Mouse (Mus musculus) adrenal gland, adult 2 months (tissue): Measurements from ENCODE around the gene Crybg2. TPM values are rescaled to one million over a fixed set of nuclear protein-coding genes. Genes with fewer than 3 reads are reported as not detected.
A peak's percentile ranks its signal among the peaks of the same experiment; 100 is the strongest.

Experiments
- DNase-seq: peaks from one replicate; pipeline ENCODE4 v3.0.0; 2021
- long read RNA-seq: library from polyadenylated mRNA; stranded (forward); transcript quantifications from one replicate; pipeline ENCODE4 v2.0.0, GENCODE M21; 2021
- polyA plus RNA-seq: library from polyadenylated mRNA; depleted of rRNA; stranded (reverse); fragments of >200 nt; gene quantifications from 2 replicates; pipeline ENCODE4 v1.2.3, GENCODE M21; 2012; rRNA removed
- total RNA-seq, 2 experiments: library from RNA; stranded (reverse); gene quantifications; 2 replicates each; pipeline ENCODE4 v1.2.3; 2021

Gene Crybg2
- total RNA-seq (under 1 TPM; 0.14 to 0.46 TPM), polyA plus RNA-seq (0.12 and 0.21 TPM in 2 replicates)
- long read RNA-seq, result 0 reads

DNA sequence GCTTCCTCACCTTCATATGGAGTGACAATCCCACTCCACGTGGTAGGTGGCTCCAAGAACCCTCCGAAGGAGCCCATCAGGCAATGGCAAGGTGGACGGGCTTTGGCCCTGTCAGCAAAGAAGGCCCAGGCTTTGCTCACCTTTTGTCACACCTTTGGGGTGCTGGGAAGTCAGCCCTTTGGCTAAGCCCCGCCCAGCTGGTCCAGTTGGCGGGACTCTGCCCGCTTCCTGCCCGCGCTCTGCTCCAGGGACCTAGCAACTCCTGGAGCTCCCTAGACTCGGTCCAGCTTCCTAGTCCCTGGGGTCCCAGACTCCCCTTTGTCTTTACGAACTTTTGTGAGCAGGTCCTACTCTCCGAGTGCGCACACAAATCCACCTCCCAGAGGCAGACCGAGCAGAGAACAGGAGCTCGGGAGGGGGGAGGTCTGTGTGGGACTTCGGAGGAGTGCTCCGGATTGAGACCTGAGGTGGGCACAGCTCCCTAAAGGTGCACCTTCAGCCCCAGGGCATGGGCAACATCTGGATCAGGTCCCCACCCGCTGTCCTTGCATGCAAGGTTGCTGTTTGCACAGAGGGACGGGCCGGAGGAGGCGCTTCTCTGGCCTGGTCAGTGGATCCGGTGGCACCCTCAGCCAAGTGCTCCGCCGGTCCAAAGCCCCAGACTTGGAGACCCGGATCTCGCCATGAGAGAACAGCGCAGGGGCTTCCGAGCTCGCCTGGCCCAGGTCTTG, at the start of gene Crybg2:
Crybg2 (plus strand) TSS at position 681 of the 731 bp plus-strand sequence.
- DNase-seq, result no peak

DNA sequence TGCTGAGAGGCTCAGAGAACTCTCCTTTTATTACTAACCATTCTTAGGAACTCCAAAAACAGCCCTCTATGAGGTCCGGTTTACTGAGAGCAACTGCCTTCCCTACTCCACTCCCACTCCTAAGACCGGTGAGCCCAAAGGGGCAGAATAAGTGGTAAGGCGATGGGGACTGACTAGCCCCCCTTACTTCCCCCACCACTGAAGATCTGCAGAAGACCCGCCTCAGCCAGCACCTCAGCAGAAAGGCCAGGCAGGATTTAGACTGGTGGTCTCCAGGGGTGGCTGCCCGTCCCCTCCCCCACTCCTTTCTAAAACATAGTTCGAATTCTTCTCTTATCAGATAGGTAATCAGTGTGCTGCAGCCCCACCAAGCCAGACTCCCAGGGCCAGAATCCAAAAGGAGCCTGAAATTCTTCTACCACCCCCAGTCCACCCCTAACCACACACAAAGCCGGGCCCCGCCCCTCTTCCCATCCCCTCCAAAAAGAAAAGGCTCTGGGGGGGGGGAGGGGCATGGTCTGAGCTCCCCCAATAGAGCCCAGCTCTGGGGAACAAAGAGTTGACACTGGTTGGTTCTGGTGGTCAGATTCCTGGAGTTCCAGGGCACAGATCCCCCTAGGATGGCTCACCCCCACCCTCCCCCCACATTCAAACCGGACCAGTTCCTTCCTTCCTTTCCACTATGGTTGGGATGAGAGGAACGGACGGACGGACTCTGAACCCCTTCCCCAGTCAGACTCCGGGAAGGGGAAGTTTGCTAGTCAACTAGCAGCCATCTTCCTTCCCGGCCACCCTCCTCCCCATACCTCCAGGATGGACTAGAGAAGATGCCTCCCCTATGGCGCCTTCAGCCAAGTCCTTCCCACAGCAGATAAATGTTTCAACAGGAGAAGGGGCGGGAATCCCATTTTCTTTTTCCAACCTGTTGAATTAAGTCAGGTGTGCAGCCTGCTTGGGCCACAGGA, 48.9 kb upstream of the Crybg2 start:
- no peak for DNase-seq

DNA sequence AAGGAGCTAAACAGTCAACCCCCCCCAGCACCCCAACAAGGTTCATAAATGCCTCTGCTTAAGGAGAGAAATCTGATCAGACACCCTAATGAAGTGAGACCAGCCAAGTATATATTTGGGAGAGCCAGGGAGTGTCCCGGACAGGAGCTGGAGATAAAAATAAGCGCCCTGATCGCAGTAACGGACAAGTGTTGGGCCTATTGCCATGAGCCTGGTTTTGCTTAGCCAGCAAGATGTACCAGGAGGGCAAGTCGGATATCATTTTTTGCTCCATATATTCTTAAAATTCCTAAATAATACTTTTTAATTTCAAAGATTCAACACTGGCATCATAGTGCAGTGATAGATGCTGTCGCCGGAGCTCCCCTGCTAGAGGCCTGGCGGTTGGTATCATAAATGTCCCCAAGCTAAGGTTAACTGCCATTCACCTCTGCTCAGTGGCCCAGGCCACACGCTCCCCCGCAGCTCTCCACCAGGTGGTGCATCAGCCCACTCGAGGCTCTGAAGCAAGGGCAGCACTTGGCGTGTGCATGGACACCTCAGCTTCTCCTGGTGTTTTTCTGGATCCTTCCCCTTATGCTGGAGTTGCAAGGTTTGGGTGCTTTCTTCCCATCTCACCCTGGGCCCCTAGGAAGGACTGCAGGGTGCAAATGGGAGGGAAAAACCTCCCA, 47.6 kb upstream of the Crybg2 start:
- no peak for DNase-seq

DNA sequence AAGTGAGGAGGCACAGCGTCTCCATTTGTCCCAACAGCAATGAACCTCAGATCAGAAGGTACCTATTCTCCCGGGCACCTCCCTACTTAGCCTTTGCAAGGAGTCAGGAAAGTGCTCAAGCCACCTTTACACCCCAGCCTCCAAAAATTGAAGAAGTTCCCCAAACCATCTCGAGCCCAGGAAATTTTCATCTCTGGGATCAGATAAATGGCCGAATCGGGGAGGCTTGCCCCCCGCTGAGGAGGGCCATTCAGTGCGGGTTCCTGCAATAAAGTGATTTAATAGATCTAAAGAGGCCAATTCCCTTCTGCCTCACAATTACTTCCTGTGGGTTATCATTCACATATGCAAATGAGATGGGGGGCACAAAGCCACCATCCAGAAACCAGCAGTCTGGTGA, 44.4 kb upstream of the Crybg2 start:
- no peak for DNase-seq

DNA sequence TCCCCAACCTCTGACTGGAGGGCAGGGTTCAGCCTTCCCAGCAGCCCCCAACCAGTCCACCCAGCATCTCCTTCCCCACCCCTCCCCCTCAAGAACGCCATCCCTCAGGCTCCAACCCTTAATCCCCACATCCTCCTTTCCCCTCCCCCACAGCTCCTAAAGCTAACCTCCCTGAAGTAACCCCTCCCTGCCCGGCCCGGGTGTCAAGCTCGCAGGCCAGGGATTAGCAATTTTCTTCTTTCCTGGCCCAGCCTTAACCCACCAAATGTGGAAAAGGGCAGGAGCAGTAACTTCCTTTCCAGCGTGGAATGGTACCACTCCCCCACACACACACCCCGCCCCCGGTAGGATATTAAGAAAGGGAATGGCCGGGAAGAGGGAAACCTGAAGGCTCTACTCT, 43.8 kb upstream of the Crybg2 start:
- DNase-seq, result no peak

DNA sequence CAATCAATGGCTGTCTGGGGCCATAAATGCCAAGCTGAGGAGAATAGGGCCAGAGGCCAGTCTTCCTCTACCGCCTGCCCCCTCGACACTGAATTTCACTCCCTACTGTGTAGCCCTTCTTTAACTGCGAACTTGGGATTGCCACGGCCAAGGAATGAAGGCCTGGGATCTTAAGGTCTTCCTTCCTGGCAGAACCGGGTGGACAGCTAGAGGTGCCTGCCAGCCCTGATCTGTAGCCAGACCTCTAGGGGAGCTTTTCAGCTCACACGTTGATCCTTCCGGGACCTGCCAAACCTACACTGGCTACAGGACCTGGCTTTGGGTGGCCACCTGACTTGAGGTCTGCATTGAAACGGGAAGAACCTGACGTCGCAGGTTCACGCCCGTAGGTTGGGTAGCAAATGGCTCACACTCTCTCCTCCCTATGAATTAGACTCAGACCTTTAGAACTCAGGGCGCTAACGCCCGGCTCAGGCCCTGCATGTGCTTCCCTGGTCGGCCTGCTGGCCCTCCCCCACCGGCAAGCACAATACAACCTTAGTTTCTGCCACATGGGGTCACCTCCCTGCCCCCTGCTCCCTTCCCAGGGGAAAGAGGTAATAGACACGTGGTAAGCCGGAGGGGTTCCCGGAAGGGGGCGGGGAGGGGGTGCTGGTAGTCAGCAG, 43.3 kb upstream of the Crybg2 start:
- no peak for DNase-seq

DNA sequence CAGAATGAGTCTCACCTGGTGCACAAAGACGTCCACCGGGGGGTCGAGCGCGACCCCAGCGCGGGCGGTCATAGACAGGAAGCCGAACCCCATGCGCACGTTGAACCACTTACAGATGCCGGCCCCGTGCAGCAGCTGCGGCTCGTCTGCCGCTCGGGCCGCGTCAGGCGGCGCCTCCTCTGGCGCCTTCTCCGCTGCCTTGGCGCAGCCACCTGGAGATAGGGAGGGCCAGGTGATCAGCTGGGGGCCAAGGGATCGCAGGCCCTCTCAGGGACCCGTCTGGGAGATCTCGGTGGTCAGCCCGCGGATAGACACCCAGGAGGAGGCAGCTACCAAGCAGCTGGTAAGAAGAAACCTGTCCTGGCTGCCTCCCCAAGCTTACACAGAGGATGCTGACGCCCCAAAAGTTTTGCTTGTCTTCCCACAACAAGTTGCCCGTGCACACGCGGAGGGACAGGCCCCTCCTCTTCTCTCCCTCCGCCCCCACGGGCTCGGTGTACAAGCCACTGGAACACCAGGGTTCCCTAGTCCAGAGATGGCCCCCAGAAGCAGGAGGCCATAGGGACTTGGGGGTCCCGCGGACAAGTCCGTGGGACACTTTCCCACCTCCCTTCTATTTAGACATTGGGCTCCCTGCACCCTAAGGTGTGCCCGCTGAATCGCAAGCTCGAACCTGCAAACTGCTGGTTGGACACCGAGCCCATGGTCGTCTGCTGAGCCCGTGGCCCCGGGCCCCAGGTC, 42.4 kb upstream of the Crybg2 start:
- DNase-seq, result no peak

DNA sequence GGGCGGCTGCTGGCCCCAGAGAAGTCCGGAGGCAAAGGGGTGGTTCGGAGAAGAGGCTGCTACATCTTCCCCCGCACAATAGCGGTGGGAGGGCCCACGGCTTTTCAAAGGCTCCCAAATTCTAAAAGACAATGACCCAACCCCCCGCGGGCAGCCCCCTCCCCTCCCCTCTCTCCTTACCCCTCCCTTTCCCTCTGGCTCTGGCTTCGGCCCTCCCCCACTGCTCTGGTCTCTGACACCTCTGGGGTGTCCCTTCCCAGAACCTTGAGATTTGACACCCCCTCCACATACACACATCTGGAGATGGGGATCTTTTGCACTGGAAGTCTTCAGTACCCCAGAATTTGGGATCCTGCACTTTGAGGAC, 41.9 kb upstream of the Crybg2 start, which contains the start of gene Lin28a:
Lin28a (minus strand) TSS at position 63 of the 367 bp plus-strand sequence.
- no peak for DNase-seq

DNA sequence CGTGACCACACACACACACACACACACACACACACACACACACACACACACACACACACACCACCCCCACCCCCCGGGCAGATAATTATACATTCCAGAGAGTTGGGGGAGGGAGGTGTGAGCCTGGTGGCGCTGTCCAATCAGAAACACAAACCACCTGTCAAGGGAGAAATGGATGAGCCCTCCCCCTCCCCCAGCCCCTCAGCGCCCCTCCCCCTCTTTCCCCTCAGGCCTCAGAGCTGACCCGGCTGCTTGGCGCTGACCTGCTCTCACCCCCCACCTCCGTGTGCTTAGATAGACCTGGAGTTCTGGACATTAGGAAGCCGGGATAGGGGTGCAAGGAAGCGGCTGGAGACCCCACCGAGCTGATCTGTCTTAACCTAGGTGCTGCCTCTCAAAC, 41.4 kb upstream of the Crybg2 start:
- DNase-seq, result no peak

DNA sequence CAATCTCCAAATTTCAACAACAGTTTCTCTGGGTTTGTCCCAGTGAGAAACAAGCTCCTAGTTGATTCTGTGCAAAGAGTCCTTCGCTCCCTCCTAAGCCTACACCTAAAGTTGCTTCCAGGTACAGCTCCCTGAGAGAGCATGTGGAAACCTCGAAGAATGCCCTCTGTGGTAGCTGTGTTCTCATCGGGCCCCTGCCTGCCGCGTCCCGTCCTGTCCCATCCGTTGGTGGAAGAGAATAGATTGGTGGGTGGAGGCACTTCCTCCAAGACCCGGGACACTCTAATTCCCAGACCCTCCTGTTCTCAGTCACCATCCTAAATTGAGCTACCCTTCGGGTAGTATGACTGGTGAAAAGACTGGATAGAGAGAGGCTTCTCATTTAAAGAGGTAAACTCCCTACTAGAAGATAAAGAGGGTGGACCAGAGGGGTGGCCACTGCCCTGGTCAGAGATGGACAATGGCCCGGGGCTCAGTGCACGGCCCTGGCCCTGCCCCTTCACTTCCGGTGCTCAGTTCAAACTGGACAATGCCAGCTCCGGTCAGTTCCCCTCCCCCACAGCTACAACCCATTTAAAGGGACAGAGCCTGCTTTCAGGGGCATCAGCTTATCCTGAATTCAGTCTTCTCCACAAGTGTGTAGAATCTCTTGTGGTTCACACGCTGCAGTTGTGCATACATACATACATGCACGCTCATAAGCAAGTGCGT, 40.8 kb upstream of the Crybg2 start:
- no peak for DNase-seq

DNA sequence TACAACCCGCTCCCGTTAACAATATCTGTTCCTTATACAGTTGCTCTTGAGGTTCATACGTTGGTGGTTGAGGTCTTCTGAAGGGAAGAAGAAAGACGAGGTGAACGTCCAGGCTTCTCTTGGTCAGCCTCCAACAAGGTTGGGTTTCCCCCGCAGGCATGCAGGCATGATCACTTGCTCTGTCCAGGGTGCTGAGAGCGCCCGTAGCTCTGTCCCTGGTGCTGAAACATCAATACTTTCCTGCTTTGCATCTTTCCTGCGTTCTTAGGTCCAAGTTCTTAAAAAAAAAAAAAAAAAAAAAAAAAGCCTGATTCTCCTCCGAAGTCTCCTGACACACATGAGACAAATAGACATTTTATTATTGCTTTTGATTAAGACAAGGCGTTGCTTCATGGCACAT, 40.0 kb upstream of the Crybg2 start:
- DNase-seq, result peak; percentile 74

DNA sequence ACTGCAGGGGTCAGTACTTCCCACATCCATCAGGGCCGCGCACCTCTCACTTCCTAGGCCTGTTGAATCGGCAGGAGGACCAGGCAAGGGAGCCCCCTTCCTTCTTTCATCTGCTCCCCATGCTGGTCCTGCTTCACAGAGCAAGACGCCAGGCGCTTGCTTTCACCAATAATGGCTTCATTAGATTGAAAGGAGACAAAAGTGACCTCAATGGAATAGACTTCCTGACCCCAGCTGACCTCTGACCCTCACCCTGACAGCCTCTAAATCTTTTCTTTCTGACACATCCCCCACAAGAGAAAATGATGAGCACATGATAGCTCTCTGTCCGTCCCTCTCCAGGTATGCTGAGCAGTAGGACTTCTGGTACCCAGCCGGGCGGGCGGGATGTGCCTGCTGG, 34.8 kb upstream of the Crybg2 start:
- no peak for DNase-seq

DNA sequence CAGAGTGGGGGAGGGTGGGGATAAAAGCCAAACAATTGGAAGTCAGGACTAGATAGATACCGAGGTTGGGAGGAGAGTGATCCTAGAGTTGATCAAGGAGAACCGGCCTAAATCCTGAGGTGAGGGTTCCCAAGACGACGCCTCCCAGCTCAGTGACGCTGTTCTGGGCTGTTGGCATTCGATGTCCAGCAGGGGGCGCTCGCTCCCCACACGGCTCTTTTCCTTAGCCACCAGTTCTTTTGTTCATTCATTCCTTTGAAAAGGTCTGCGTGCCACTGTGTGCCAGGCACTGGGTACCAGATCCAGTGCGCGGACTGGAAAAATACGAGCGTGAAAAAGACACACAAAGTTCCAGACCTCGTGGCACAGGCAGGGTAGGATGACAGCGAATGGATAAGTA, 24.7 kb upstream of the Crybg2 start:
- DNase-seq, result peak; percentile 68

DNA sequence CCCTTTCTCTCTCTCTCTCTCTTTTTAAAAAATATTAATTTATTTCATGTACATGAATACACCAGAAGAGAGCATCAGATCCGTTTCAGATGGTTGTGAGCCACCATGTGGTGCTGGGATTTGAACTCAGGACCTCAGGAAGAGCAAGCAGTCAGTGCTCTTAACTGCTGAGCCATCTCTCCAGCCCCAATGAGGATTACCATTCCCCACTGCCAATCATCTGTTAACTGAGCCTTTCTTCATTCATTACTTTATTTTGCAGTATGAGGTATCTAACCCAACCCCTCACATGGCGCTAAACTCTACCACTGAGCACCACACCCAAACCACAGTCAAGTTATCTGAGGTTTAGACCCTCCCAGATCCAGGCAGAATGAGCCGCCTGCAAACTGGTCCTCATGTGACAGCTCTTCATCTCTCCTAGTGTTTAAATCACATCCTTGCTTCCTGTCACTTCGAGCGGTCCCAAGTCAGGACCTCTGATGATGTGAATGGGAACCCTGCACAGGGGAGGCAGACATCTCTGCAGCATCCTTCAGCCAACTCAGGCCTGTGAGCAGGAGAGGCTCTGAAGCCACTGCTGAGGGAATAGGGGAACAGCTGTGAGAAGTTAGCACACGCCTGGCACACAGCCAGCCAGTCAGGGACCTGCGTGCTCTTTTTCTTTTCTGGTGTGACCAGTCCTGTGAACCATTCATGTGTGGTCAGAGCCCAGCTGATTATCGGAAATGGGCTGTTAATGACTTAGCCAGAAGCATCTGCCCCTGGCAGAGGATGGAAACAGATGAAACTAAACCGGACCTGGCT, 19.1 kb upstream of the Crybg2 start:
- DNase-seq, result no peak

DNA sequence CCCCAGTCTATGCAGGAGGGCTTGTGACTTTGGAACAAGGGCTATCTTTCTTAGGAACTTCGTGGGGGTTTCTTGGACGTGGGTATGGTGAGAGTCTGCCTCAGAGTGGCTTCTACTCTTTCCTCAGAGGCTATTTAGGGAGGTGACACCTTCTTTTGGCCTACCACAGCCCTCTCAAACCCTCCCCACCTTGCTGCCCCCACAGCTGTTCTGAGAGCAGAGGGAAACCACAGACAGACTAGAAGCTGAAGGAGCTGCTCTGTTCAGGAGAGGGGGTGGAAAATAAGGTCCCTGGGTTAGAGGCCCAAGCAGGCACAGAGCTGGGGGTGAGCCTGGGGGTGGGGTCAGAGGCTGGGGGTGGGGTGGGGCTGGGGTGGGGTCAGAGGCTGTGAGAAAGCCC, 17.6 kb upstream of the Crybg2 start:
- no peak for DNase-seq

DNA sequence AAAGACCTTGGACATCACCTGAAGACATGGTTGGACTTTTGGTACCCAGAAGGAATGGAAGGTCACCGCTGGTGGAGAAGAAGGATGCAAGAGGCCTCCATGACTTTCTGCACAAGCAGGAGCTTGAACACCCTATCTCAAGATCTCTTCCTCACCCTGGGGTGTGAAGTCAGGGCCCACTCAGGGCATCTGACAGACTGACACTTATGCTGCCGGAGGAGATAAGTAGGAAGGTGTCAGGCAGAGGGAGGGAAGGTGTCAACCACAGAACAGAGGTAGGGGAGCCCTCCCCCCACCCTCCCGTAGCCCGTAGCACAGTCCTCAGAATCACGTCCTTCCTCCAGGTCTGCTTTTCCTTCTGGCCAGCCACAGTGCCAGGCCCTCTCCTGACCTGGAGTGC, 13.0 kb upstream of the Crybg2 start:
- DNase-seq, result no peak

DNA sequence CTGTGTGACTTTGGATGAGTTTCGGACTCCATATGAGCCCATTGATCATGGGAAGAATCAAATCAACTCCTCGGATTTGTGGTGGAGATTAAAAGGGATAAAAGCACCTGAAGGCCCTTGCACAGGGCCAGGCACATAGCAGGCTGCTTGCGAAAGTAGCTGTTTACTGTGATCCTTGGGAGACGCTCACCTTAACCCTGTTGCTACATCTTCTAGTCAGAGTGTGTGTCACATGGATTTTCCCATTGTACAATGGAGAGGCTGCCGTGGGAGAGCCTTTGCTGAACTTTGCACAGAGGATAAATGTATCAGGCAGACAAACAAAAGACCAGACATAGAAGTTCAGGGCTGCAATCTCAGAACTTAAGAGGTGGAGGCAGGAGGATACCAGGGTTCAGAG, 8.7 kb upstream of the Crybg2 start:
- no peak for DNase-seq

DNA sequence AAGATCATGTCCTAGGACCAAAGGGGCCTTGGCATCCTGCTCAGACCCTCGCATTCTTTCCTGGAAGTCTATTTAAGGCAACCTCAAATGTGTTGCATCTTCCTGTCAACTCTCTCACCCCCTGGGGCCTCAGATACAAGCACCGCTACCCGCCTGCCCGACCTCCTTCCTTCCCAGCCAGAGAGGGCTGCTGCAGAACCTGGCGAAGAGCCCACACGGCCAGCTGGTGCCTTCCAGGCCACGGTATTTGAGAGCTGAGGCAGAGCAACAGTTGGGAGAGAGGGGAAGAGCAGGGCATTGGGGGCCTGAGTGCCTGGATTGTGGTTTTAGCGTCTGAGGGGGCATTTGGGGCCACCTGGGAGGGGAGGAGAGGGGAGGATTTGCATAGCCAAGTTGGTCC, 8.1 kb upstream of the Crybg2 start:
- DNase-seq, result no peak

DNA sequence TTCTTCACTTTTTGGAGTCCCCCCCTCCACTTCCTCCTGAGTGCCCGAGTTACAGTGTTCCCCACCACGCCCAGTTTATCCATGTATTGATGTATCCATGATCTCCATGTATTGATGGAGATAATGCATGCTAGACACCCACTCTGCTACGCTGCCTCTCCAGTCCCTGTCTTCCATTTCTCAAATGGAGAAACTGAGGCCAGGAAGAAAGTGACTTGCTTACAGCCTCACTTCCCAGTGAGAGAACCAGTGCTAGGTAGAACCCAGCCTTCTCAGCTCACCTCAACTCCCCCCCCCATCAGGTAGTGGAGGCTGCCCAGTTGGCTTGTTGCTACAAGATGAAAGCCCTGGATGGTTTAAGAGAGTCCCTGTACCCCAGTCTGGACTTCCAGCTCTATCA, 7.1 kb upstream of the Crybg2 start, which contains the start of gene Zfp683:
Zfp683 (plus strand) TSS at position 301 of the 400 bp plus-strand sequence.
- DNase-seq, result no peak
